Mouse (Mus musculus) MEL (cell line): Measurements from ENCODE around the gene Lztr1. TPM values are rescaled to one million over a fixed set of nuclear protein-coding genes. Genes with fewer than 3 reads are reported as not detected.
"Not testable (repeated sequence)": the region's sequence is repeated elsewhere in the genome, so short reads cannot be mapped to it uniquely, and the experiment has no call there.

Source experiments
- DNase-seq: peaks from one replicate; pipeline ENCODE4 v3.0.0; 2011; ENCODE audit warnings: low read depth, low spot score
- H3K27ac ChIP-seq: 2 replicates; pipeline ENCODE4 v1.5.1; 2012; ENCODE audit warnings: low read depth, mild to moderate bottlenecking, control low read depth, low read length, moderate library complexity; ENCODE audit not compliant: control insufficient read depth
- H3K27me3 ChIP-seq, 2 experiments: fragments of 150-350 bp in 1 of 2; sonication (generic) in 1 of 2; 2 replicates each; pipeline ENCODE4 v1.6.1; 2012; ENCODE audit warnings: low read length in 2 of 2, mild to moderate bottlenecking in 2 of 2, improper control_type of control experiment in 1 of 2, moderate library complexity in 1 of 2; ENCODE audit not compliant: insufficient read depth in 2 of 2, control insufficient read depth in 1 of 2
- H3K36me3 ChIP-seq, 2 experiments: 2 replicates each; pipeline ENCODE4 v1.6.1; 2012 to 2014; ENCODE audit warnings: low read length in 2 of 2, improper control_type of control experiment in 1 of 2, inconsistent platforms in 1 of 2, mild to moderate bottlenecking in 1 of 2; ENCODE audit not compliant: insufficient read depth in 2 of 2, control insufficient read depth in 1 of 2
- H3K4me1 ChIP-seq, 2 experiments: fragments of 150-350 bp in 1 of 2; sonication (generic) in 1 of 2; 2 replicates each; pipeline ENCODE4 v1.6.1; 2012; ENCODE audit warnings: low read length in 2 of 2, improper control_type of control experiment in 1 of 2, mild to moderate bottlenecking in 1 of 2; ENCODE audit not compliant: insufficient read depth in 2 of 2, control insufficient read depth in 1 of 2
- H3K4me3 ChIP-seq, 2 experiments: fragments of 150-350 bp in 1 of 2; sonication (generic) in 1 of 2; 2 replicates each; pipeline ENCODE4 v1.5.1; 2012; ENCODE audit warnings: low read depth in 2 of 2, low read length in 2 of 2, mild to moderate bottlenecking in 2 of 2, moderate library complexity in 2 of 2, control low read depth in 1 of 2, improper control_type of control experiment in 1 of 2; ENCODE audit not compliant: control insufficient read depth in 1 of 2, insufficient read depth in 1 of 2
- H3K79me2 ChIP-seq: 2 replicates; pipeline ENCODE4 v1.6.1; 2012; ENCODE audit warnings: mild to moderate bottlenecking, low read length, moderate library complexity; ENCODE audit not compliant: control insufficient read depth, poor library complexity, insufficient read depth
- H3K9ac ChIP-seq: 2 replicates; pipeline ENCODE4 v1.6.1; 2012; ENCODE audit warnings: low read depth, mild to moderate bottlenecking, control low read depth, low read length, moderate library complexity; ENCODE audit not compliant: control insufficient read depth, poor library complexity, severe bottlenecking
- H3K9me3 ChIP-seq: fragments of 150-350 bp; sonication (generic); replicated peaks from 2 replicates; pipeline ENCODE4 v1.6.1; 2012; ENCODE audit warnings: mild to moderate bottlenecking, low read length, improper control_type of control experiment, moderate library complexity; ENCODE audit not compliant: insufficient read depth
- BHLHE40 ChIP-seq: IDR thresholded peaks from 2 replicates; pipeline ENCODE4 v1.6.1; 2012; ENCODE audit warnings: low read depth, mild to moderate bottlenecking, inconsistent platforms, low read length, improper control_type of control experiment, borderline replicate concordance
- CHD2 ChIP-seq: IDR thresholded peaks from 2 replicates; pipeline ENCODE4 v1.6.1; 2011; ENCODE audit warnings: low read length, improper control_type of control experiment
- CTCF ChIP-seq, 3 experiments: IDR thresholded peaks in 2 of 3; conservative IDR thresholded peaks in 1 of 3; 2 replicates each; pipeline ENCODE4 v1.5.1; 2011 to 2012; ENCODE audit warnings: low read length in 3 of 3, low read depth in 2 of 3, mild to moderate bottlenecking in 2 of 3, improper control_type of control experiment in 1 of 3, inconsistent platforms in 1 of 3, mixed read lengths in 1 of 3, moderate library complexity in 1 of 3; ENCODE audit not compliant: control insufficient read depth in 1 of 3, insufficient read depth in 1 of 3, poor library complexity in 1 of 3, severe bottlenecking in 1 of 3
- E2F4 ChIP-seq: IDR thresholded peaks from 2 replicates; pipeline ENCODE4 v1.6.1; 2011; ENCODE audit warnings: low read depth, low read length, improper control_type of control experiment, borderline replicate concordance
- EP300 ChIP-seq, 2 experiments: IDR thresholded peaks; 2 replicates each; pipeline ENCODE4 v1.6.1; 2011; ENCODE audit warnings: improper control_type of control experiment in 2 of 2, low read length in 2 of 2, low read depth in 1 of 2, mild to moderate bottlenecking in 1 of 2
- HCFC1 ChIP-seq: IDR thresholded peaks from 2 replicates; pipeline ENCODE4 v1.6.1; 2012; ENCODE audit warnings: low read depth, mild to moderate bottlenecking, inconsistent platforms, low read length, improper control_type of control experiment, moderate library complexity
- KAT2A ChIP-seq: conservative IDR thresholded peaks from 2 replicates; pipeline ENCODE4 v1.6.1; 2012; ENCODE audit warnings: low read depth, low read length, improper control_type of control experiment, inconsistent platforms
- MAX ChIP-seq: IDR thresholded peaks from 2 replicates; pipeline ENCODE4 v1.6.1; 2011; ENCODE audit warnings: low read length, improper control_type of control experiment
- MAZ ChIP-seq: IDR thresholded peaks from 2 replicates; pipeline ENCODE4 v1.6.1; 2012; ENCODE audit warnings: low read depth, mild to moderate bottlenecking, inconsistent platforms, low read length, improper control_type of control experiment
- MEF2A ChIP-seq: IDR thresholded peaks from 2 replicates; pipeline ENCODE4 v1.6.1; 2014; ENCODE audit warnings: low read depth, mild to moderate bottlenecking, inconsistent platforms, low read length, improper control_type of control experiment; ENCODE audit not compliant: poor library complexity, insufficient replicate concordance, severe bottlenecking; ENCODE audit errors: extremely low read depth
- RAD21 ChIP-seq: IDR thresholded peaks from 2 replicates; pipeline ENCODE4 v1.6.1; 2011; ENCODE audit warnings: mild to moderate bottlenecking, low read depth, low read length, improper control_type of control experiment
- RCOR1 ChIP-seq: IDR thresholded peaks from 2 replicates; pipeline ENCODE4 v1.6.1; 2012; ENCODE audit warnings: low read depth, mild to moderate bottlenecking, inconsistent platforms, low read length, improper control_type of control experiment
- SMC3 ChIP-seq: IDR thresholded peaks from 2 replicates; pipeline ENCODE4 v1.6.1; 2011; ENCODE audit warnings: low read depth, low read length, improper control_type of control experiment
- TAL1 ChIP-seq: IDR thresholded peaks from 2 replicates; pipeline ENCODE4 v1.6.1; 2012; ENCODE audit warnings: mild to moderate bottlenecking, inconsistent platforms, low read length, moderate library complexity, mixed read lengths
- TBP ChIP-seq: IDR thresholded peaks from 2 replicates; pipeline ENCODE4 v1.8.0; 2011; ENCODE audit warnings: low read depth, low read length, improper control_type of control experiment
- TCF12 ChIP-seq: IDR thresholded peaks from 2 replicates; pipeline ENCODE4 v1.6.1; 2014; ENCODE audit warnings: low read depth, mild to moderate bottlenecking, inconsistent platforms, low read length, improper control_type of control experiment, moderate library complexity
- ZKSCAN1 ChIP-seq: IDR thresholded peaks from 2 replicates; pipeline ENCODE4 v1.6.1; 2012; ENCODE audit warnings: low read depth, mild to moderate bottlenecking, inconsistent platforms, low read length, improper control_type of control experiment, moderate library complexity
- ZNF384 ChIP-seq: IDR thresholded peaks from 2 replicates; pipeline ENCODE4 v1.6.1; 2012; ENCODE audit warnings: low read depth, mild to moderate bottlenecking, inconsistent platforms, low read length, improper control_type of control experiment
- polyA plus RNA-seq, 2 experiments: library from polyadenylated mRNA; stranded (reverse) in 1 of 2; unstranded in 1 of 2; fragments of >175 nt in 1 of 2; fragments of >200 nt in 1 of 2; gene quantifications; 2 replicates each; pipeline versions ENCODE4 v1.2.1 to v1.2.4; 2012; ENCODE audit warnings: low replicate concordance in 2 of 2, low read depth in 1 of 2; ENCODE audit not compliant: insufficient read length in 2 of 2, insufficient read depth in 1 of 2, missing spikeins in 1 of 2
- total RNA-seq: library from RNA; depleted of rRNA; stranded (reverse); fragments of 300-350 nt; gene quantifications from 2 replicates; pipeline ENCODE4 v1.2.3, GENCODE M21; 2012

The Lztr1 gene
- total and polyA plus RNA-seq, 3 experiments: 45.1 to 83.2 TPM; not detected in 1

- Histone ChIP-seq H3K4me1 (peaks cover 9 to 15% of the 10 kb centered on the region in 2 experiments), H3K9ac (no peak overlapping the region), H3K4me3 (no peak overlapping the region), H3K9me3 (no peaks in the 10 kb centered on the region), H3K79me2 (peaks cover 8% of the 10 kb centered on the region), H3K27me3 (peaks cover 0 to 6% of the 10 kb centered on the region in 2 experiments; a peak in 2 of 4 replicates), H3K27ac (no peak overlapping the region), H3K36me3 (peaks cover 0 to 15% of the 10 kb centered on the region in 2 experiments; a peak in 2 of 4 replicates)
- TF ChIP-seq RAD21: no peak
- TF ChIP-seq EP300 (IDR thresholded peaks at IDR 0.05; ENCODE audit: low read depth in 1 of 2, low read length in 2 of 2): no peak
- no peak for TF ChIP-seq BHLHE40
- TF ChIP-seq KAT2A: no peak
- TF ChIP-seq RCOR1: no peak
- no peak for TF ChIP-seq HCFC1
- no peak for TF ChIP-seq ZKSCAN1
- TF ChIP-seq TAL1: no peak
- no peak for TF ChIP-seq MEF2A
- TF ChIP-seq ZNF384: no peak
- no peak for TF ChIP-seq MAZ
- no peak for TF ChIP-seq SMC3
- TF ChIP-seq MAX: no peak
- no peak for TF ChIP-seq E2F4
- no peak for TF ChIP-seq CTCF (IDR thresholded peaks at IDR 0.05 in 2 of 3, conservative IDR thresholded peaks at IDR 0.05 in 1 of 3; ENCODE audit: control insufficient read depth in 1 of 3, insufficient read depth in 1 of 3, low read depth in 2 of 3, low read length in 3 of 3, poor library complexity in 1 of 3, severe bottlenecking in 1 of 3)
- no peak for TF ChIP-seq TCF12
- TF ChIP-seq CHD2: no peak
- no peak for DNase-seq
These were observed 1.4 kb upstream of the Lztr1 start for GRCm38 (mm10) chr16:17507018-17507552.

GRCm38 (mm10) chr16:17508031-17508430 lies 457 bp upstream of the Lztr1 start:
- peaks cover 0 to 15% of the 10 kb centered on the region in 2 experiments; a peak in 2 of 4 replicates for H3K36me3 ChIP-seq
- peak; percentile 54 for DNase-seq
- peak; percentile 87 for TF ChIP-seq TBP
- TF ChIP-seq CTCF (IDR thresholded peaks at IDR 0.05 in 2 of 3, conservative IDR thresholded peaks at IDR 0.05 in 1 of 3; ENCODE audit: control insufficient read depth in 1 of 3, insufficient read depth in 1 of 3, low read depth in 2 of 3, low read length in 3 of 3, poor library complexity in 1 of 3, severe bottlenecking in 1 of 3): 0 out of 6 replicates have a peak, but pooled peaks of 1 of the 3 experiments have one; percentile 24
- TF ChIP-seq, all 39 proteins: peak for 2; not testable (repeated sequence) for 37
- Histone ChIP-seq H3K27ac (peak overlapping the region; percentile 98), H3K9ac (peak overlapping the region; percentile 78), H3K4me3 (peak overlapping the region; percentile 75 to 86), H3K4me1 (peaks cover 9 to 15% of the 10 kb centered on the region in 2 experiments)
- not testable (repeated sequence) for H3K79me2 ChIP-seq, H3K27me3 ChIP-seq, H3K9me3 ChIP-seq
